Mouse (Mus musculus) brain, embryonic 14.5 days (tissue): ENCODE data around the gene Pigc.
A peak's percentile ranks its signal among the peaks of the same experiment; 100 is the strongest.

Experiments
- CTCF ChIP-seq: fragments of 200-500 bp; IDR thresholded peaks from 2 replicates; pipeline ENCODE4 v1.5.1; 2012; ENCODE audit warnings: inconsistent platforms, mild to moderate bottlenecking, moderate library complexity, borderline replicate concordance; ENCODE audit not compliant: insufficient read depth, insufficient read length; ENCODE audit errors: extremely low read depth
- POLR2A ChIP-seq: fragments of 200-500 bp; IDR thresholded peaks from 2 replicates; pipeline ENCODE4 v1.6.1; 2012; ENCODE audit warnings: mild to moderate bottlenecking, inconsistent platforms, borderline replicate concordance; ENCODE audit not compliant: poor library complexity, insufficient read depth, insufficient read length, severe bottlenecking; ENCODE audit errors: extremely low read depth

- TF ChIP-seq POLR2A, result no peak
- peak; percentile 63; the same call in 1 of the 2 replicates for TF ChIP-seq CTCF
Measured at GRCm38 (mm10) chr1:161962465-161963377, 6.3 kb upstream of the Pigc start.
